Mouse (Mus musculus) induced T-regulatory cell, adult 2 months (primary cell): ENCODE data around the gene Ttc33.

Source experiments
- DNase-seq: peaks from one replicate; pipeline ENCODE4 v3.0.0-alpha.2; 2012; ENCODE audit warnings: low read depth

Gene Ttc33

DNA sequence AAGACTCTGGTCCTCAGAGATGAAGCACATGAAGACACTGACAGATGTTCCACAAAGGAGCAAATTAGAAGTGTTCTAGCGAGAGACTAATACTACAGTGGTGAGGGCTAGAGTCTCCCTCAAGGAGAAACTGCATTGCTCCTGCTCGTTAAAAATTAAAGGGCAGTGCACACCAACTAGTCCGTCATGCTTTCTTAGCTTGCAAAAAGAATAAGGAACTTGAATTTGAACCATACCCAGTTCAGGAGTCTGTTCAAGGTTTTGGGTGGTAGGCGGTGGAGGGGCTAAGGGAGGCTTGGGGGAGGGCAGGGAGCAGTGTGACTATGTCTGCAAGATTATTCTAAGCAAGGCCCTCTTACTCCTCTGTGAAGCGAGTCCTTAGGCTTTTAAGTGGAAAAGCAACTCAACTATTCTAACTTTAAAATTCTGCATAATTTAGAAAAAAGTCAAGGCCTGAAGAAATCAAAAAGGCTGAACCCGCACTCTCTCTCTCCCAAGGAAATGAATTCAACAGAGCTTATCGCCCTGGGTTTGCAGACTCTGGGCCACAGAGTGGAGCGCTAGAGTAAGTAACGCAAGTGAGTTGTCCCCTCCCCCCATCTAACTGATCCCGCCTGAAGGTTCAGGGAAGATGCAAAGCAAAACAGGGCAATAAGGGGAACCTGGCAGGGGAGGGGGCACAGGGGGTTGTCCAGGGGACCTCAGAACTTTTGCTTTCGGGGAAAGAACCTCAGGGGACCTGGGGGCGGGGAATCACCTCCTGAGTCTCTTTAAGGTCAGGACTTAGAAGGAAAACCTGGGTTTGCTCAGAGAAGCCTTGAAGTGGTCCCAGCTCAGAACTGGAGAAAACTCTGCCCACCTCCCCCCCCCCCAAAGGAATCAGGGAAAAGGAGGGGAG is 56.2 kb downstream of the Ttc33 start:
- peak; percentile 84 for DNase-seq

DNA sequence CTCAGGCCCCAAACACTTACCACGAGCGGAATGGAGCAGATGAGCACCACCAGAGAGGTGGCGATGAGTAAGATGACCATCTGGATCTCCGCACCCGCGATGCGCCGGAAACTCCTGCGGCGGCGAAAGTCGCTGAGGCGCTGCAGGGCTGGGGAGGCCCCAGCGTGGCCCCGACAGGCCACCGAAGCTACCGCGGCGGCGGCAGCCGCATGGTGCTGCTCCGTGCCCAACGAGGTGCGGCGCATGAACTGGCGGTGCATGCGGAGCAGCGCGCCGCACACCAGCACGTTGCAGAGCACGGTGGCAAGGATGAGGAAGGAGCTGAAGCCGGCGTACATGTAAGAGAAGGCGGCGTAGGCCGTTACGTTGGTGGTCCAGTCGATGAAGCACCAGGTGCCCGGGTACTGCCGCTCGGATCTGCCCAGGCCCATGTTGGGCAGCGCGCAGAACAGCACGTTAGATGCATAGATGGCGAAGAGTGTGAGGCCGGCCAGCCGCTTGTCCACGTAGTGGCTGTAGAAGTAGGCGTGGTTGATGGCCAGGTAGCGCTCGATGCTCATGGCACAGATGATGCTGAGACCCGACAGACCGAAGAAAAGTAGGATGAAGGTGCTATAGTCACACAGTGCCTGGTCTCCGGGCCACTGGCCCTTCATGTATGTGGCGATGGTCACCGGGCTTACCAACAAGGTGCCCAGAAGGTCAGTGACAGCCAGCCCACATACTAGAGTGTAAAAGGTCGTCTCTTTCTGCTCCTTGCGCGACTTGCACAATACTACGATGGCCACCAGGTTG is 57.1 kb downstream of the Ttc33 start:
- peak; percentile 68 for DNase-seq

DNA sequence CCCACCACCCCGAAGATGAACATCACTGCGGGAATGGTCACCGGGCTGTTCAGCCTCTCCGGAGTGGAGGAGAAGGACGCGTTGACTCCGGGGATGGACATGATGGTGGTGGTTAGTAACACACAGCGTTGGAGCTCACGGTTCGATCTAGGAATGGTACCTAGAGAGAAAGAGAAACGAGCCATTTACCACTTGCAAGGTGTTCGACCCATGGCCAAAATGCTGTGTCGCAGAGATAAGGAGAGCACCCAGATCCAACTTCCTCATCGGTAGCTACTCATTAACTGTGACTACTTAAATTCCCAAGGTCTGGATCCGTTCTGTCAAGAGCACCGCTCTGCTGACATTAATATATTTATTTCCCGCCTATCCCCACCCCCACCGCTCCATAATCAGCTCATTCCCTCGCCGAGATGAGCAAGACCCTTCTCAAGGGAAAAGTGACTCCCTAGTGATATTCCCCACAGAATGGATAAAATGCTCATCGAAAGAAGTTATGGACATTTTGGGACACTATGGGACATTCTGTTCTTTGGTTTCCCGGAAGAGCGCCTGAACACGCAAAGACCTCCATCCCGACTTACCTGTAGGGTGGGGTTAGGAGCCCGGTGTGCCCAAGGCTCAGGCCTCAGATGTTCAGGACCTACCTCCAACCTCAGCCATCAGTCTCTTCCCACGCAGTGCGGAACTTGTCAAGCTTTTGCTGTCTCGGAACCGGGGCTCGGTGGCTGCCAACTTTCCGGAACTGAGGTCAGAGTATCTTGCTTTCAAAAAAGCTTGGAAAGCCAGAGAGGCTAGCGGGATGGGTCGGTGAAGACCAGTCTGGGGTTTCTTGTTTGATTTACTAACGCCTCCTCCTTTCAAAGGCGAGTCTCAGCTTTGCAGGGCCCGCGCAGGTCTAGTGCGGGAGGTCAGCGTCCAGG is 58.0 kb downstream of the Ttc33 start:
- DNase-seq, result peak; percentile 81

GRCm38 (mm10) chr15:5243959-5244905 is 58.9 kb downstream of the Ttc33 start, which contains the start of gene Ptger4:
Gene Ptger4 (minus strand): TSS chr15:5244187.
- peak; percentile 99 for DNase-seq

GRCm38 (mm10) chr15:5250182-5250581 is 64.9 kb downstream of the Ttc33 start:
- DNase-seq, result peak; percentile 57

DNA sequence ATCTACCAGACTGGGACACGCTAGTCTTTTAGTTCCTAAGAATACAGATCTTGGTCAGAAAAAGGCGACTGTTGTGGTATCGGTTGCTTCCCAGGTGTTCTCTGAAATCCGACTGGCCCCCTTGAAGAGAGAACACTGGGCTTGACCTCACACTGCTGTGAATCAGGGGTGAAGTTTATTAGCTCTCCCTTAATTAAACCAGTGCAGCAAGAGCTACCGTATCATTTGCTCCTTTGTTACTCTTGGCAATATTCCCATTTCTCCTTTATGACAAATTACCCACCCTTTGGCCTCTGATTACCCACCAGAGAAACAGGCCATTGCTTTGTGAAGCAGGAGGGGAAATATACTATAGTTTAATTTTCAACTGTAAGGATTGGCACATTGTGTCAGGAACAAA is 74.9 kb downstream of the Ttc33 start:
- no peak for DNase-seq

DNA sequence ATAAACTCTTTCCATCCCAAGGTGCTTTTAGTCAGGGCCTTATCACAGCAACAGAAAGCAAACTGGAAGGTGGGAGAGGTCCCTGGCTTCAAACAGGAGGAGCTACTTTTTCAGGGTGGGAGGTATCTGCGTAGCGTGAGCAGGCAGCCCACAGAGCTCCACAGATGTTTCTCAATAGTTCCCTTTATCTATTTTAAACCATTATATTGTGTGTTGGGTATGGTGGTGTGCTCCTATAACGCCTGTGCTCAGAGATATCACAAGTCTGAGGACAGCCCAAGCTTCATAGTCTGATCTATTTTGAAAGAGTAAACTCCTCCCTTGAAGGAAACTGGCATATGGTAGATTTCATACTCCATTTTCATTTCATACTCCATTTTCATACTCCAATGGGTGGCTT is 75.7 kb downstream of the Ttc33 start:
- no peak for DNase-seq

- no peak for DNase-seq
Observed at GRCm38 (mm10) chr15:5262095-5262667, 76.9 kb downstream of the Ttc33 start.

GRCm38 (mm10) chr15:5262874-5263504 is 77.7 kb downstream of the Ttc33 start:
- DNase-seq, result peak; percentile 48

GRCm38 (mm10) chr15:5266095-5266494 is 80.8 kb downstream of the Ttc33 start:
- no peak for DNase-seq
